Mouse (Mus musculus) heart, embryonic 14.5 days (tissue): Measurements from ENCODE around the gene Asb16. TPM values are rescaled to one million over a fixed set of nuclear protein-coding genes. Genes with fewer than 3 reads are reported as not detected.

Experiments
- ATAC-seq: fragments of 200-750 bp; cut with Nextera tagmentation; 2 replicates; pipeline ENCODE4 v1.8.0; 2017; ENCODE audit warnings: low read depth, moderate TSS enrichment; ENCODE audit not compliant: insufficient number of reproducible peaks, insufficient read depth, low FRiP score
- H3K27ac ChIP-seq, 2 experiments: fragments of 200-500 bp in 1 of 2; fragments of 300-500 bp in 1 of 2; sonication (generic) in 1 of 2; replicated peaks in 1 of 2; 2 replicates each; pipeline ENCODE4 v1.5.1; 2012 to 2014; ENCODE audit warnings: low read depth in 2 of 2, low read length in 2 of 2, control low read depth in 1 of 2, mild to moderate bottlenecking in 1 of 2, mixed read lengths in 1 of 2; ENCODE audit not compliant: control insufficient read depth in 1 of 2, insufficient read depth in 1 of 2
- H3K27me3 ChIP-seq: fragments of 300-500 bp; sonication (generic); 2 replicates; pipeline ENCODE4 v1.6.1; 2014; ENCODE audit warnings: mild to moderate bottlenecking, low read length, control low read depth; ENCODE audit not compliant: control insufficient read depth, insufficient read depth
- H3K36me3 ChIP-seq: fragments of 300-500 bp; sonication (generic); 2 replicates; pipeline ENCODE4 v1.6.1; 2014; ENCODE audit warnings: mild to moderate bottlenecking, control low read depth, low read length, mixed read lengths; ENCODE audit not compliant: control insufficient read depth, insufficient read depth
- H3K4me1 ChIP-seq, 2 experiments: fragments of 200-500 bp in 1 of 2; fragments of 300-500 bp in 1 of 2; sonication (generic) in 1 of 2; 2 replicates each; pipeline ENCODE4 v1.6.1; 2012 to 2014; ENCODE audit warnings: low read length in 2 of 2, control low read depth in 1 of 2, mixed read lengths in 1 of 2; ENCODE audit not compliant: control insufficient read depth in 2 of 2, insufficient read depth in 2 of 2
- H3K4me2 ChIP-seq: fragments of 300-500 bp; sonication (generic); 2 replicates; pipeline ENCODE4 v1.6.1; 2014; ENCODE audit warnings: mild to moderate bottlenecking, low read length
- H3K4me3 ChIP-seq, 2 experiments: fragments of 200-500 bp in 1 of 2; fragments of 300-500 bp in 1 of 2; sonication (generic) in 1 of 2; 2 replicates each; pipeline ENCODE4 v1.5.1; 2012 to 2014; ENCODE audit warnings: low read length in 2 of 2, mild to moderate bottlenecking in 2 of 2, control low read depth in 1 of 2, low read depth in 1 of 2, moderate library complexity in 1 of 2; ENCODE audit not compliant: control insufficient read depth in 1 of 2, insufficient read depth in 1 of 2
- H3K9ac ChIP-seq: fragments of 300-500 bp; sonication (generic); 2 replicates; pipeline ENCODE4 v1.6.1; 2014; ENCODE audit warnings: mild to moderate bottlenecking, low read length
- H3K9me3 ChIP-seq: fragments of 300-500 bp; sonication (generic); 2 replicates; pipeline ENCODE4 v1.6.1; 2016; ENCODE audit warnings: low read length, control low read depth; ENCODE audit not compliant: control insufficient read depth
- WGBS: fragments of 180-500 bp; shearing (Covaris S2); extraction: QIAGEN DNeasy Blood & Tissue Kit; methylation state at CpG from one replicate; pipeline ENCODE4 v1.1.7; 2014; 5-methylcytosine and 5-hydroxymethylcytosine counted together
- polyA plus RNA-seq: library from polyadenylated mRNA; unstranded; fragments of >200 nt; fragmentation: Nextera tagmentation; extraction: Ambion mirVana; gene quantifications from 2 replicates; pipeline ENCODE4 v1.2.1, GENCODE M21; 2014

The Asb16 gene
- polyA plus RNA-seq, 1 experiment from 2014 or later: 0.09 TPM

- peaks cover 1% of the 10 kb centered on the region; the same call in 1 of the 2 replicates for H3K36me3 ChIP-seq
- H3K4me1 ChIP-seq: peaks cover 13 to 21% of the 10 kb centered on the region in 2 experiments
- no peaks in the 10 kb centered on the region for H3K9me3 ChIP-seq
- no peak for ATAC-seq
- H3K9ac ChIP-seq: peak overlapping the region; percentile 55
- peak overlapping the region; percentile 70 for H3K4me2 ChIP-seq
- H3K27ac ChIP-seq: peak overlapping the region in 1 of 2 experiments; percentile 2; a peak in 1 of 4 replicates
- WGBS: 67% methylated on average over 14 of the region's 14 CpGs
- H3K4me3 ChIP-seq: peak overlapping the region in 1 of 2 experiments; percentile 29; a peak in 2 of 4 replicates
- no peaks in the 10 kb centered on the region for H3K27me3 ChIP-seq
These were observed 22.8 kb upstream of the Asb16 start for GRCm38 (mm10) chr11:102245581-102246272.

GRCm38 (mm10) chr11:102246273-102246635, 22.3 kb upstream of the Asb16 start:
- H3K9me3 ChIP-seq: no peaks in the 10 kb centered on the region
- no peak overlapping the region for H3K4me3 ChIP-seq
- peaks cover 6% of the 10 kb centered on the region for H3K36me3 ChIP-seq
- peaks cover 13 to 21% of the 10 kb centered on the region in 2 experiments for H3K4me1 ChIP-seq
- no peak overlapping the region for H3K4me2 ChIP-seq
- no peak for ATAC-seq
- no peaks in the 10 kb centered on the region for H3K27me3 ChIP-seq
- H3K27ac ChIP-seq: no peak overlapping the region
- no peak overlapping the region for H3K9ac ChIP-seq
- WGBS: 81% methylated on average over 6 of the region's 6 CpGs

- Histone ChIP-seq H3K36me3 (peaks cover 12% of the 10 kb centered on the region), H3K27me3 (no peaks in the 10 kb centered on the region), H3K9me3 (no peaks in the 10 kb centered on the region), H3K4me1 (peaks cover 13 to 21% of the 10 kb centered on the region in 2 experiments), H3K4me2 (no peak overlapping the region), H3K27ac (no peak overlapping the region), H3K9ac (no peak overlapping the region), H3K4me3 (no peak overlapping the region)
- no peak for ATAC-seq
- WGBS: 84% methylated on average over 4 of the region's 4 CpGs
These were observed 21.7 kb upstream of the Asb16 start for GRCm38 (mm10) chr11:102246871-102247270.

GRCm38 (mm10) chr11:102248630-102249230, 19.8 kb upstream of the Asb16 start, which contains the start of gene BC030867:
BC030867 (plus strand) TSS chr11:102248882.
- WGBS: 0% methylated on average over 41 of the region's 41 CpGs
- peak within 1 kb of the TSS; percentile 55 to 58 for H3K27ac ChIP-seq
- H3K9me3 ChIP-seq: no peaks in the 10 kb centered on the region

GRCm38 (mm10) chr11:102249351-102250090, 19.0 kb upstream of the Asb16 start:
- Histone ChIP-seq H3K4me3 (peak overlapping the region; percentile 74 to 98), H3K4me1 (peaks cover 22 to 32% of the 10 kb centered on the region in 2 experiments), H3K27me3 (no peaks in the 10 kb centered on the region), H3K9ac (peak overlapping the region; percentile 77), H3K9me3 (no peaks in the 10 kb centered on the region), H3K27ac (peak overlapping the region in 1 of 2 experiments; percentile 58; a peak in 1 of 4 replicates), H3K36me3 (peaks cover 16% of the 10 kb centered on the region), H3K4me2 (peak overlapping the region; percentile 76)
- no peak for ATAC-seq
- 12% methylated on average over 9 of the region's 9 CpGs for WGBS

More at GRCm38 (mm10) chr11:102248630-102249230, 19.8 kb upstream of the Asb16 start, which contains the start of gene BC030867:
- Histone ChIP-seq H3K4me1 (peaks cover 16 to 24% of the 10 kb centered on the region in 2 experiments), H3K9ac (peak within 1 kb of the TSS; percentile 77), H3K27me3 (no peaks in the 10 kb centered on the region), H3K4me2 (peak within 1 kb of the TSS; percentile 76), H3K36me3 (peaks cover 16% of the 10 kb centered on the region), H3K4me3 (peak within 1 kb of the TSS; percentile 74 to 98)
- ATAC-seq: peak; percentile 40; the same call in 1 of the 2 replicates

- Histone ChIP-seq H3K4me1 (peaks cover 19 to 22% of the 10 kb centered on the region in 2 experiments), H3K27me3 (no peaks in the 10 kb centered on the region), H3K27ac (no peak overlapping the region), H3K9ac (no peak overlapping the region; the same call in 1 of the 2 replicates), H3K4me3 (no peak overlapping the region), H3K36me3 (peaks cover 41% of the 10 kb centered on the region), H3K4me2 (no peak overlapping the region), H3K9me3 (no peaks in the 10 kb centered on the region)
- ATAC-seq: no peak
- 41% methylated on average over 9 of the region's 9 CpGs for WGBS
These were observed 11.0 kb upstream of the Asb16 start for GRCm38 (mm10) chr11:102257514-102257913.

- Histone ChIP-seq H3K27me3 (no peaks in the 10 kb centered on the region), H3K27ac (no peak overlapping the region), H3K9me3 (no peaks in the 10 kb centered on the region), H3K36me3 (peaks cover 43% of the 10 kb centered on the region), H3K4me1 (peaks cover 19 to 22% of the 10 kb centered on the region in 2 experiments), H3K4me2 (no peak overlapping the region), H3K9ac (no peak overlapping the region), H3K4me3 (no peak overlapping the region)
- no peak for ATAC-seq
- 65% methylated on average over 6 of the region's 6 CpGs for WGBS
These were observed 10.4 kb upstream of the Asb16 start for GRCm38 (mm10) chr11:102258095-102258494.
